Mouse (Mus musculus) forebrain, embryonic 16.5 days (tissue): Measurements from ENCODE around the gene Aldh8a1. TPM values are rescaled to one million over a fixed set of nuclear protein-coding genes. Genes with fewer than 3 reads are reported as not detected.

ENCODE experiments used
- ATAC-seq: fragments of 200-750 bp; cut with Nextera tagmentation; 2 replicates; pipeline ENCODE4 v1.8.0; 2017; ENCODE audit warnings: mild to moderate bottlenecking, moderate library complexity
- H3K27ac ChIP-seq: fragments of 300-500 bp; sonication (generic); 2 replicates; pipeline ENCODE4 v1.5.1; 2014; ENCODE audit warnings: low read length, control low read depth
- H3K27me3 ChIP-seq: fragments of 300-500 bp; sonication (generic); replicated peaks from 2 replicates; pipeline ENCODE4 v1.6.1; 2014; ENCODE audit warnings: low read length; ENCODE audit not compliant: control insufficient read depth, insufficient read depth
- H3K36me3 ChIP-seq: fragments of 300-500 bp; sonication (generic); 2 replicates; pipeline ENCODE4 v1.6.1; 2014; ENCODE audit not compliant: control insufficient read depth, insufficient read depth
- H3K4me1 ChIP-seq: fragments of 300-500 bp; sonication (generic); replicated peaks from 2 replicates; pipeline ENCODE4 v1.6.1; 2014; ENCODE audit warnings: low read length; ENCODE audit not compliant: control insufficient read depth, insufficient read depth
- H3K4me2 ChIP-seq: fragments of 300-500 bp; sonication (generic); 2 replicates; pipeline ENCODE4 v1.6.1; 2014; ENCODE audit warnings: mild to moderate bottlenecking, low read length, control low read depth
- H3K4me3 ChIP-seq: fragments of 300-500 bp; sonication (generic); replicated peaks from 2 replicates; pipeline ENCODE4 v1.5.1; 2014; ENCODE audit warnings: mild to moderate bottlenecking, low read length, control low read depth
- H3K9ac ChIP-seq: fragments of 300-500 bp; sonication (generic); replicated peaks from 2 replicates; pipeline ENCODE4 v1.6.1; 2014; ENCODE audit warnings: low read depth, low read length, control low read depth
- H3K9me3 ChIP-seq: fragments of 300-500 bp; sonication (generic); 2 replicates; pipeline ENCODE4 v1.6.1; 2016; ENCODE audit warnings: low read length; ENCODE audit not compliant: control insufficient read depth
- WGBS: fragments of 180-500 bp; shearing (Covaris S2); extraction: QIAGEN DNeasy Blood & Tissue Kit; methylation state at CpG from one replicate; pipeline ENCODE4 v1.1.7; 2014; 5-methylcytosine and 5-hydroxymethylcytosine counted together
- polyA plus RNA-seq: library from polyadenylated mRNA; unstranded; fragments of >200 nt; fragmentation: Nextera tagmentation; extraction: Ambion mirVana; gene quantifications from 2 replicates; pipeline ENCODE4 v1.2.1, GENCODE M21; 2015

Aldh8a1 gene
- polyA plus RNA-seq, 1 experiment from 2014 or later, result not detected

DNA sequence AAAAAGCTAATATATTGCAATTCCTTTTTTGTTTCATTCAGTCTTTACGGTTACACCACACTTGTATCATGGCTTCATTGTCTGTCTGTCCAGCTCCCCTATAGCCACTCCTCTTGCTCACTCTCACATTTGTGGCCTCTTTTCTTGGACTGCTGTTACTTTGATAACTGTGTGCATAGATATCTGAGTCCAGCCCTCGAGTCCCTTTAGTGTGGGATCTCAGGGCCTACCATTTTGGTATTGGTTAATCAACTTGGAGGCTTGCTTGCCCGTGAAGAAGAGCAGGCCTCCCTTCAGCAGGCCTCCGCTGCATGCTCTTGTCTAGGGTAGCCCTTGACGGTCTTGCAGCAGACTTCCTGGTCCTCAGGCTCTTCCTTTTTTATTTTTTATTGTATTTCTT lies 27.6 kb upstream of the Aldh8a1 start:
- no peaks in the 10 kb centered on the region for H3K4me1 ChIP-seq
- 93% methylated on average over 5 of the region's 5 CpGs for WGBS
- peaks cover 25% of the 10 kb centered on the region for H3K36me3 ChIP-seq
- no peak for ATAC-seq
- no peak overlapping the region for H3K27ac ChIP-seq
- no peak overlapping the region for H3K4me2 ChIP-seq
- no peak overlapping the region for H3K9ac ChIP-seq
- H3K9me3 ChIP-seq, result no peaks in the 10 kb centered on the region
- no peak overlapping the region for H3K4me3 ChIP-seq
- H3K27me3 ChIP-seq, result no peaks in the 10 kb centered on the region

DNA sequence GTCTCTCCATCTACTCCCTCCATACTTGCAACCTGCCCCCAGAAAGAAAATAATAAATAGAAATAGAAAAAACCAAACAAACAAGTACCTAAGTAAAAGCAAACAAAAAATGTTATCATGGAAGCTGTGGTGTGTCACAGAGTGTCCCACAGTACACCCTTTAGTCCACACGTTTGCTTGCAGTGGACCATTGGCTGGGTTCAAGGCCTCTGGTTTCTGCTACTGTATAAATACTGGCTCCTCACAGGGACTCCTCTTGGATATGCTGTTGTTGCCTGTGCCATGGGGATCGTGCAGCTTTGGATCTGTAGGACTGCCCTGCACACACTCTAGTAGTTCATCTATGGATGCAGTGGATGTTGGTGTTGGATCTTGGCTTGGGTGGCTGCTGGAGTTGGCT lies 27.1 kb upstream of the Aldh8a1 start:
- WGBS, result 96% methylated on average over 2 of the region's 2 CpGs
- no peaks in the 10 kb centered on the region for H3K4me1 ChIP-seq
- no peak overlapping the region for H3K9ac ChIP-seq
- H3K36me3 ChIP-seq, result peaks cover 25% of the 10 kb centered on the region
- H3K4me3 ChIP-seq, result no peak overlapping the region
- H3K27ac ChIP-seq, result no peak overlapping the region
- no peak for ATAC-seq
- no peaks in the 10 kb centered on the region for H3K9me3 ChIP-seq
- H3K4me2 ChIP-seq, result no peak overlapping the region
- H3K27me3 ChIP-seq, result no peaks in the 10 kb centered on the region

DNA sequence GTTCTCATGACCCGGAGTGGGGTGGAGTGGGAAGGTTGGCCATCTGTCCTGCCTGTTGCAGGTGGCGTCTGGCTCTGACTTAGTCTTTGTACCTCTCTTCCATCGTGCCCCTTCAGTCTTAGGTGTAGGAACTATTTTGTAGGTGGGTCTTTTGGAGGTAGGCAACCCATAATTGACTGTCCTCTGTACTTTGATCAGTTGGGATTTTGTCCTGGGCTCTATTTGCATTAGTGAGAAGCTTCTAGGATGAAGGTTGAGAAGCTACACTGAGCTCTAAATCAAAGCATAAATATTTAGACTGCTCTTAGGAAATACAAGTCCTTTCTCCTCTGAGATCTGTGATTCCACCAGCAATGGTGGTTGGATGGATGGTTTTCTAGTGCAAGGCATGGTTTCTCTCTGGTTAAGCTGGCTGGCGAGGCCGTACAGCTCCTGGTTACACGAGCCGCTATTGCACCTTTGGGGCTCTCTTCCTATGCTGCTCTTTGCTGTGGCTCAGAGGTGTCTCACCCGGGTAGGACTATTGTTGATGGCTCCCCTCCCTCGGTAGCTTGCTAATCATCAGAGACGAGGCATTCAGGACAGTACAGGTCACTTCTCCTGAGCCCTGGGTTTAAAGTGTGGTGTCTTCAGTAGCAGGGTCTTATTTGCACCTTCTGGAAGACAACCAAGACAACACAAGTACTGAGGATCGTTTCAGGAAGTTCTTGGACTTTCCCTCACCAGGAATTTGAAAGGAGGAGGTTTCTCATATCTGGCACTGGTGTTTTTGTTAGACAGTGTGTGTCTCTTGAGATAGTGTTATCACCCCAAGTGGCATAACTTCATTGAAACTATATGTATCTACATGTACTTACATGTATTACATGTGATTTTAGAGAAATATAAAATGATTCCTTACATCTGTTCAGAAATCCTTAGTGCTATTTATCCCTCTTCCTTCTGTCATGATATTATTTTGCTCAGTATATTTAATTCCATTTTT lies 26.3 kb upstream of the Aldh8a1 start:
- H3K36me3 ChIP-seq, result peaks cover 21% of the 10 kb centered on the region
- no peak overlapping the region for H3K4me2 ChIP-seq
- H3K9me3 ChIP-seq, result no peaks in the 10 kb centered on the region
- H3K4me1 ChIP-seq, result no peaks in the 10 kb centered on the region
- no peak overlapping the region for H3K4me3 ChIP-seq
- no peaks in the 10 kb centered on the region for H3K27me3 ChIP-seq
- 92% methylated on average over 11 of the region's 11 CpGs for WGBS
- H3K27ac ChIP-seq, result no peak overlapping the region
- ATAC-seq, result no peak
- H3K9ac ChIP-seq, result no peak overlapping the region

DNA sequence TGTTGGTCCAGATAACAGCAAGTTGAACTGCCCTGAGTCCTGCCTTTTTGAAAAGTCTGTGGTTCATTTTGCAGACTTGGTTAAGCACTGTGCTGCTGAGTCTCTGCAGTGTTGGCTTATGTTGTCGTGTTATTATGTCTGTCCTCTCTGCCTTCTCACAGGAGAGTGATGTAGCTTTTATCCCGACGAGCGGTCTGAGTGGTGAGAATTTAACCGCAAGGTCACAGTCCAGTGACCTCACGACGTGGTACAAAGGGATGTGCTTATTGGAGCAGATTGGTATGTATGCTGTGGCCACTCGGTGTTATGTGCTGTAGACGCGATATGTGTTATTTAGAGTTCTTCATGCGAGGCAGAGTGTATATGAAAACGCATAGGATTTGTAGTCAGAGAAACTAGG lies 25.3 kb upstream of the Aldh8a1 start:
- Histone ChIP-seq H3K4me1 (no peaks in the 10 kb centered on the region), H3K36me3 (peaks cover 25% of the 10 kb centered on the region; the same call in 1 of the 2 replicates), H3K4me3 (no peak overlapping the region), H3K27ac (no peak overlapping the region), H3K27me3 (no peaks in the 10 kb centered on the region), H3K9me3 (no peaks in the 10 kb centered on the region), H3K4me2 (no peak overlapping the region), H3K9ac (no peak overlapping the region)
- no peak for ATAC-seq
- WGBS, result 80% methylated on average over 12 of the region's 12 CpGs

DNA sequence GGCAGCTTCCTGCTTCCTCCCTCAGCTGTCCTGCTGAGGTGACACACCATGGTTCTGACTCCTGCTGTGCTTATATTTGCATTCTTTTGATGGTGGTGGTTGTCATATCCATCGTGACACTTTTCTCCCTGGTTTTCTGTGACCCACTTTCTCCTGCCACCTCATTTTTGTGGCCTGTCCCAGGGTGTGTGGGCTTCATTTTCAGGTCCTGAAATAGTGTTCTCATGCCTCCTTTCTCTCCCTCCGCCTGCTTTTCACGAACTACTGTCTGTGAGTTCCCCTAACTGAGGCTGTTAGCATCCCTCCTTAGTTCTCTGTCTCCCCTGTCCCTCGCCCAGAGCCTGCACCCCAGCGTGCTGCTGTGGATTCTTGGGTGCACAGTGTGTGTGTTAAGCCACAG lies 23.2 kb upstream of the Aldh8a1 start:
- no peak for ATAC-seq
- Histone ChIP-seq H3K4me2 (no peak overlapping the region), H3K27ac (no peak overlapping the region), H3K36me3 (peaks cover 28% of the 10 kb centered on the region), H3K9me3 (no peaks in the 10 kb centered on the region), H3K9ac (no peak overlapping the region), H3K27me3 (no peaks in the 10 kb centered on the region), H3K4me1 (no peaks in the 10 kb centered on the region), H3K4me3 (no peak overlapping the region)
- WGBS, result 88% methylated on average over 5 of the region's 5 CpGs

DNA sequence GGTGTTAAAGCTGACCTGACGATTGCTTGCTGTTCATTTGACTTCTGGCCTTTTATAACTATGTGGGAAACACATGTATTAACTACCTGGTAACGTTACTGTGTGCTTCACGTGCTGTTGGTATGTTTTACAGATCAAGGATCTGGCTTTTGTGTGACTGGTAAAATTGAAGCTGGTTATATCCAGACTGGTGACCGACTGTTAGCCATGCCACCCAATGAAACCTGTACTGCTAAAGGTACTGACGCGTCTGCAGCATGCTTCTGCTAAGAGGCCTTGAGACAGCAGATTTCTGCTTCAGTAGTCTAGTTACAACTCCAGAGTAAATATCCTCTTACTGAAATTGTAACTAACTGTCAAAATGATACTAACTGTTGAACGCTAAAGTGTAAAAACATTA lies 22.6 kb upstream of the Aldh8a1 start:
- 96% methylated on average over 7 of the region's 7 CpGs for WGBS

DNA sequence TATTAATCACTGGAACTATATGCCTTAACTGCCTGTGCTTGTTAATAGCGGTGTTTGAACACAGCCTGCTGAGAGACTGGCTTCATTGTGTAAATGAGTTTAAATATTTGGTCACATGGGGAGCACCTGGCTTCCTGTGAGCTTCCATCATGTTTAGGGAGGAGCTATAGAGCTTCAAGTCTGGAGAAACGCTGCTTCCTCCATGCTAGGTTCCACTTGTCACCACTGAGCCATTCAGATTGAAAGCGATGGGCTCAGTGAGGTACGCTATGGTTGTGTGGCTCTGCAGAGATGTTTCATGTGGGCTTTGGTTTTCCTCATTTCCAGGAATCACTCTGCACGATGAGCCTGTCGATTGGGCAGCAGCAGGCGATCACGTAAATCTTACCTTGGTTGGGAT lies 19.1 kb upstream of the Aldh8a1 start:
- ATAC-seq, result no peak
- WGBS, result 96% methylated on average over 8 of the region's 8 CpGs
- H3K36me3 ChIP-seq, result peaks cover 15% of the 10 kb centered on the region

More for the DNA sequence above, 22.6 kb upstream of the Aldh8a1 start:
- no peak overlapping the region for H3K4me3 ChIP-seq
- no peak overlapping the region for H3K9ac ChIP-seq
- H3K27ac ChIP-seq, result no peak overlapping the region
- no peak for ATAC-seq
- H3K4me2 ChIP-seq, result no peak overlapping the region
- H3K27me3 ChIP-seq, result no peaks in the 10 kb centered on the region
- peaks cover 27% of the 10 kb centered on the region for H3K36me3 ChIP-seq
- H3K9me3 ChIP-seq, result no peaks in the 10 kb centered on the region
- no peaks in the 10 kb centered on the region for H3K4me1 ChIP-seq

DNA sequence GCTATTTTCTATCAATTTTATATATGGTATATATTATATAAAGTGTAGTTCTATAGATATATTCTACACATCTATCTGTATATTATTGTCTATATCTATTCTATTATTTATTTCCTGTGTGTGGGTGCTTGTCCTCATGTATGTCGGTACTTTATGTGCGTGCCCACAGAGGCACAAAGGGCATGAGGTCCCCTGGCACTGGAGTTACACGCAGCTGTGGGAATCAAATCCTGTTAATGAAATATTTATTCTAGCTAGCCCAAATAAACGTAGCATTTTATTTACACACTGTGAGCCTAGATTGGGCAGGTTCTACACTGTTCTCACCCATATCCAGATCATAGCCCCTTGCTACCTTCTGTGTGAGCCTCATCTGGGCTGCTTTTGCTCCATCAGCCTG lies 18.0 kb upstream of the Aldh8a1 start:
- ATAC-seq, result no peak
- H3K4me1 ChIP-seq, result no peaks in the 10 kb centered on the region
- H3K4me3 ChIP-seq, result no peak overlapping the region
- no peak overlapping the region for H3K4me2 ChIP-seq
- H3K27ac ChIP-seq, result no peak overlapping the region
- WGBS, result 91% methylated on average over 4 of the region's 4 CpGs
- H3K9ac ChIP-seq, result no peak overlapping the region
- peaks cover 15% of the 10 kb centered on the region for H3K36me3 ChIP-seq
- no peaks in the 10 kb centered on the region for H3K27me3 ChIP-seq
- no peaks in the 10 kb centered on the region for H3K9me3 ChIP-seq

More for the DNA sequence above, 19.1 kb upstream of the Aldh8a1 start:
- Histone ChIP-seq H3K9me3 (no peaks in the 10 kb centered on the region), H3K27me3 (no peaks in the 10 kb centered on the region), H3K9ac (no peak overlapping the region), H3K27ac (no peak overlapping the region), H3K4me3 (no peak overlapping the region), H3K4me1 (no peaks in the 10 kb centered on the region), H3K4me2 (no peak overlapping the region)

DNA sequence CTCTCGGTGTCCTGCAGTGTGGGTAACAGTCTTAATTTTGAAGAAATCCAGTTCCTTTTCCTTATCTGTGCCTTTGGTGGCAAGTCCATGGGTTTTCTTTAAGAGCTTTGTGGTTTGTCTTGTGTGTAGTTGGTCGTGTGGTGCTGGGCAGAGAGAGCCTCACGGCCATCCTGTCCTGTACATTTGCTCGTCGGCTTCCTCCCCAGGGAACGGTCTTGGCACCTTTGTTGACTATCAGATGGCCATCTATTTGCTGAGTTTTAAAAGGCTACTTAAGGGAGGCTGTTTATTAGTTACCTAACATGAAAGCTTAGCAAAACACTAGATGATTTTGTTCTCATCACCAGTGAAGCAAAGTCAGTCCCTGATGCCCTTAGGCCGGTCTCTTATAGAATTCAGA lies 15.2 kb upstream of the Aldh8a1 start:
- WGBS, result 88% methylated on average over 7 of the region's 7 CpGs
- no peak overlapping the region for H3K4me3 ChIP-seq
- no peaks in the 10 kb centered on the region for H3K27me3 ChIP-seq
- no peak overlapping the region for H3K27ac ChIP-seq
- no peaks in the 10 kb centered on the region for H3K9me3 ChIP-seq
- H3K4me1 ChIP-seq, result no peaks in the 10 kb centered on the region
- H3K9ac ChIP-seq, result no peak overlapping the region
- ATAC-seq, result no peak
- no peak overlapping the region for H3K4me2 ChIP-seq
- peaks cover 14% of the 10 kb centered on the region for H3K36me3 ChIP-seq
